ENCODE assay signal across 12 mouse cellular contexts in genomic region chr3:95681365-95681764, GRCm38 (mm10). TPM values are rescaled to one million over a fixed set of nuclear protein-coding genes. Genes with fewer than 3 reads are reported as not detected.
DNase-seq lines count a peak whose midpoint lies in the region; ATAC-seq lines count a peak whose summit lies in the region.
"Had no signal": no experiment of that assay in that cellular context is flagged by ENCODE, and none has a peak within 500 bp of the region (broad histone marks: within the 10 kb centered on the region; RNA-seq: fewer than 3 reads in every experiment).

No protein-coding gene starts in this region.

- H3K27ac ChIP-seq in hindbrain, embryonic 10.5 days, result peak overlapping the region; percentile 57
- no peak overlapping the region for H3K27ac ChIP-seq in hindbrain, embryonic 16.5 days (ENCODE audit: low read depth, low read length)
- H3K27ac ChIP-seq in neural tube, embryonic 13.5 days (replicated peaks), result 0 out of 2 replicates have a peak overlapping the region, but pooled peaks have one; percentile 24
- H3K27ac ChIP-seq in neural tube, embryonic 15.5 days (replicated peaks), result no peak overlapping the region
- H3K27ac ChIP-seq in liver, embryonic 13.5 days, result no peak overlapping the region; the same call in 1 of the 2 replicates
- H3K27ac ChIP-seq: hindbrain, embryonic 14.5 days; kidney, embryonic 15.5 days had no signal

- 57% methylated on average over 11 of the region's 11 CpGs for WGBS in hindbrain, embryonic 10.5 days
- WGBS in hindbrain, embryonic 16.5 days, result 66% methylated on average over 11 of the region's 11 CpGs
- WGBS in neural tube, embryonic 13.5 days, result 44% methylated on average over 11 of the region's 11 CpGs
- WGBS in neural tube, embryonic 15.5 days, result 35% methylated on average over 11 of the region's 11 CpGs
- 22% methylated on average over 11 of the region's 11 CpGs for WGBS in liver, embryonic 13.5 days (ENCODE audit: insufficient replicate concordance)

- no peak for ATAC-seq in hindbrain, embryonic 16.5 days
- no peak for ATAC-seq in neural tube, embryonic 13.5 days (ENCODE audit: low read depth)
- ATAC-seq in neural tube, embryonic 15.5 days (ENCODE audit: low FRiP score), result no peak
- peak; percentile 69 for ATAC-seq in activated CD4-positive, CD25-positive, alpha-beta regulatory T cell, adult 4 months
- ATAC-seq in liver, embryonic 13.5 days (ENCODE audit: low read depth), result no peak

- H3K27me3 ChIP-seq in hindbrain, embryonic 10.5 days (ENCODE audit: insufficient read depth, poor library complexity, severe bottlenecking), result peaks cover 15% of the 10 kb centered on the region
- H3K27me3 ChIP-seq in hindbrain, embryonic 16.5 days (replicated peaks; ENCODE audit: control insufficient read depth, insufficient read depth, low read length), result no peaks in the 10 kb centered on the region
- H3K27me3 ChIP-seq in neural tube, embryonic 13.5 days, result no peaks in the 10 kb centered on the region
- no peaks in the 10 kb centered on the region for H3K27me3 ChIP-seq in neural tube, embryonic 15.5 days (replicated peaks)
- H3K27me3 ChIP-seq in liver, embryonic 13.5 days, result peaks cover 14% of the 10 kb centered on the region
- H3K27me3 ChIP-seq: kidney, embryonic 15.5 days had no signal

- no peaks in the 10 kb centered on the region for H3K9me3 ChIP-seq in hindbrain, embryonic 10.5 days
- H3K9me3 ChIP-seq in hindbrain, embryonic 16.5 days (ENCODE audit: control insufficient read depth, low read length), result no peaks in the 10 kb centered on the region
- no peaks in the 10 kb centered on the region for H3K9me3 ChIP-seq in neural tube, embryonic 13.5 days
- no peaks in the 10 kb centered on the region for H3K9me3 ChIP-seq in neural tube, embryonic 15.5 days (replicated peaks)
- no peaks in the 10 kb centered on the region for H3K9me3 ChIP-seq in liver, embryonic 13.5 days (replicated peaks)
- H3K9me3 ChIP-seq: kidney, embryonic 15.5 days had no signal

- no peak overlapping the region for H3K9ac ChIP-seq in hindbrain, embryonic 16.5 days (ENCODE audit: low read depth, low read length)
- no peak overlapping the region for H3K9ac ChIP-seq in neural tube, embryonic 13.5 days
- H3K9ac ChIP-seq in neural tube, embryonic 15.5 days (replicated peaks), result no peak overlapping the region
- H3K9ac ChIP-seq in liver, embryonic 13.5 days, result no peak overlapping the region
- H3K9ac ChIP-seq: hindbrain, embryonic 14.5 days; kidney, embryonic 15.5 days had no signal

- no peak overlapping the region for H3K4me2 ChIP-seq in hindbrain, embryonic 16.5 days (ENCODE audit: low read length)
- H3K4me2 ChIP-seq in neural tube, embryonic 13.5 days, result no peak overlapping the region
- H3K4me2 ChIP-seq in neural tube, embryonic 15.5 days, result no peak overlapping the region
- H3K4me2 ChIP-seq in liver, embryonic 13.5 days, result 0 out of 2 replicates have a peak overlapping the region, but pooled peaks have one; percentile 7
- H3K4me2 ChIP-seq: hindbrain, embryonic 14.5 days; kidney, embryonic 15.5 days; midbrain, embryonic 11.5 days had no signal

- no peak overlapping the region for H3K4me3 ChIP-seq in hindbrain, embryonic 10.5 days
- H3K4me3 ChIP-seq in hindbrain, embryonic 16.5 days (ENCODE audit: low read length), result no peak overlapping the region
- no peak overlapping the region for H3K4me3 ChIP-seq in neural tube, embryonic 13.5 days
- no peak overlapping the region for H3K4me3 ChIP-seq in neural tube, embryonic 15.5 days (replicated peaks)
- no peak overlapping the region for H3K4me3 ChIP-seq in liver, embryonic 13.5 days (replicated peaks)
- H3K4me3 ChIP-seq: kidney, embryonic 15.5 days had no signal

- H3K4me1 ChIP-seq in hindbrain, embryonic 10.5 days (replicated peaks), result peaks cover 69% of the 10 kb centered on the region
- no peaks in the 10 kb centered on the region for H3K4me1 ChIP-seq in hindbrain, embryonic 16.5 days (ENCODE audit: control insufficient read depth, insufficient read depth, low read depth, low read length)
- peaks cover 21% of the 10 kb centered on the region for H3K4me1 ChIP-seq in neural tube, embryonic 13.5 days (replicated peaks)
- peaks cover 12% of the 10 kb centered on the region for H3K4me1 ChIP-seq in neural tube, embryonic 15.5 days
- peaks cover 55% of the 10 kb centered on the region for H3K4me1 ChIP-seq in liver, embryonic 13.5 days (replicated peaks)

- DNase-seq in hindbrain, embryonic 10.5 days (ENCODE audit: low spot score), result no peak
- DNase-seq in liver, embryonic 13.5 days, result no peak
- DNase-seq in left cerebral cortex, adult 18-20 months (ENCODE audit: low spot score in 2 of 2), result no peak
- DNase-seq in ovary, postnatal 14 days (ENCODE audit: low spot score), result no peak
- DNase-seq: cerebellum, adult 8-10 months had no signal

- H3K36me3 ChIP-seq in hindbrain, embryonic 10.5 days, result peaks cover 16% of the 10 kb centered on the region
- no peaks in the 10 kb centered on the region for H3K36me3 ChIP-seq in hindbrain, embryonic 16.5 days (ENCODE audit: control insufficient read depth, insufficient read depth, low read length)
- peaks cover 10% of the 10 kb centered on the region; the same call in 1 of the 2 replicates for H3K36me3 ChIP-seq in neural tube, embryonic 13.5 days
- H3K36me3 ChIP-seq in neural tube, embryonic 15.5 days, result no peaks in the 10 kb centered on the region
- H3K36me3 ChIP-seq in liver, embryonic 13.5 days, result no peaks in the 10 kb centered on the region; the same call in 1 of the 2 replicates

RNA-seq across cellular contexts. Expression of gene Adamtsl4, which starts 6.4 kb away (rescaled TPM):
- polyA plus RNA-seq in hindbrain, embryonic 10.5 days (2016; fragmentation: Nextera tagmentation; extraction: Ambion mirVana), result 0.73 and 0.86 TPM in 2 replicates
- 1.4 and 2.4 TPM in 2 replicates for polyA plus RNA-seq in hindbrain, embryonic 16.5 days (2015; fragmentation: Nextera tagmentation; extraction: Ambion mirVana)
- 0.71 and 1.4 TPM in 2 replicates for polyA plus RNA-seq in neural tube, embryonic 13.5 days (2015; fragmentation: Nextera tagmentation; extraction: Ambion mirVana)
- polyA plus RNA-seq in neural tube, embryonic 15.5 days (2015; fragmentation: Nextera tagmentation; extraction: Ambion mirVana), result 1.3 and 1.6 TPM in 2 replicates
- polyA plus RNA-seq in activated CD4-positive, CD25-positive, alpha-beta regulatory T cell, adult 4 months (2017; shearing (Covaris generic)), result 1 to 10 TPM; 3.2 to 3.5 TPM
- 0.37 and 0.83 TPM in 2 replicates for polyA plus RNA-seq in liver, embryonic 13.5 days (2015; fragmentation: Nextera tagmentation; extraction: Ambion mirVana)
- total RNA-seq in left cerebral cortex, adult 18-20 months (2021), result 1 to 10 TPM; 4.4 to 8.2 TPM

RNA-seq across cellular contexts. Expression of gene Mcl1, which starts 22.8 kb away (rescaled TPM):
- 47.2 and 53.4 TPM in 2 replicates for polyA plus RNA-seq in hindbrain, embryonic 10.5 days (2016; fragmentation: Nextera tagmentation; extraction: Ambion mirVana)
- polyA plus RNA-seq in hindbrain, embryonic 16.5 days (2015; fragmentation: Nextera tagmentation; extraction: Ambion mirVana), result 20.2 and 39.4 TPM in 2 replicates
- 57.1 and 58.8 TPM in 2 replicates for polyA plus RNA-seq in neural tube, embryonic 13.5 days (2015; fragmentation: Nextera tagmentation; extraction: Ambion mirVana)
- 41.4 and 42.0 TPM in 2 replicates for polyA plus RNA-seq in neural tube, embryonic 15.5 days (2015; fragmentation: Nextera tagmentation; extraction: Ambion mirVana)
- 10 to 100 TPM; 62.9 to 76.7 TPM for polyA plus RNA-seq in activated CD4-positive, CD25-positive, alpha-beta regulatory T cell, adult 4 months (2017; shearing (Covaris generic))
- polyA plus RNA-seq in liver, embryonic 13.5 days (2015; fragmentation: Nextera tagmentation; extraction: Ambion mirVana), result 31.8 and 33.3 TPM in 2 replicates
- 10 to 100 TPM; 59.7 to 64.1 TPM for total RNA-seq in left cerebral cortex, adult 18-20 months (2021)

RNA-seq across cellular contexts. Expression of gene Ensa, which starts 56.6 kb away (rescaled TPM):
- 84.8 and 89.9 TPM in 2 replicates for polyA plus RNA-seq in hindbrain, embryonic 10.5 days (2016; fragmentation: Nextera tagmentation; extraction: Ambion mirVana)
- polyA plus RNA-seq in hindbrain, embryonic 16.5 days (2015; fragmentation: Nextera tagmentation; extraction: Ambion mirVana), result 109 and 118 TPM in 2 replicates
- 96.1 and 104 TPM in 2 replicates for polyA plus RNA-seq in neural tube, embryonic 13.5 days (2015; fragmentation: Nextera tagmentation; extraction: Ambion mirVana)
- polyA plus RNA-seq in neural tube, embryonic 15.5 days (2015; fragmentation: Nextera tagmentation; extraction: Ambion mirVana), result 102 and 109 TPM in 2 replicates
- polyA plus RNA-seq in activated CD4-positive, CD25-positive, alpha-beta regulatory T cell, adult 4 months (2017; shearing (Covaris generic)), result 10 to 100 TPM; 67.7 to 82.4 TPM
- polyA plus RNA-seq in liver, embryonic 13.5 days (2015; fragmentation: Nextera tagmentation; extraction: Ambion mirVana), result 33.4 and 36.8 TPM in 2 replicates
- total RNA-seq in left cerebral cortex, adult 18-20 months (2021), result 100 to 1,000 TPM; 351 to 360 TPM

RNA-seq across cellular contexts. Expression of gene Ecm1, which starts 58.0 kb away (rescaled TPM):
- polyA plus RNA-seq in hindbrain, embryonic 10.5 days (2016; fragmentation: Nextera tagmentation; extraction: Ambion mirVana), result 14.2 and 20.3 TPM in 2 replicates
- 10.3 and 12.8 TPM in 2 replicates for polyA plus RNA-seq in hindbrain, embryonic 16.5 days (2015; fragmentation: Nextera tagmentation; extraction: Ambion mirVana)
- polyA plus RNA-seq in neural tube, embryonic 13.5 days (2015; fragmentation: Nextera tagmentation; extraction: Ambion mirVana), result 13.1 and 16.6 TPM in 2 replicates
- 11.6 and 11.8 TPM in 2 replicates for polyA plus RNA-seq in neural tube, embryonic 15.5 days (2015; fragmentation: Nextera tagmentation; extraction: Ambion mirVana)
- 100 to 1,000 TPM; 115 to 149 TPM for polyA plus RNA-seq in activated CD4-positive, CD25-positive, alpha-beta regulatory T cell, adult 4 months (2017; shearing (Covaris generic))
- polyA plus RNA-seq in liver, embryonic 13.5 days (2015; fragmentation: Nextera tagmentation; extraction: Ambion mirVana), result 9.8 and 10.7 TPM in 2 replicates
- 10 to 100 TPM; 11.2 to 14.2 TPM for total RNA-seq in left cerebral cortex, adult 18-20 months (2021)

Comparison
In these comparisons a context has a peak if more than half of its experiments do, and no peak if none do; other contexts are left out.
1. H3K27ac ChIP-seq: peak in hindbrain, embryonic 10.5 days (single experiment) and neural tube, embryonic 13.5 days (single experiment); none in hindbrain, embryonic 16.5 days (single experiment), neural tube, embryonic 15.5 days (single experiment) and liver, embryonic 13.5 days (single experiment).